Mouse (Mus musculus) heart, adult 2 months (tissue): Measurements from ENCODE around the gene Gm11733.

Experiments
- CTCF ChIP-seq: fragments of 200-600 bp; IDR thresholded peaks from 2 replicates; pipeline ENCODE4 v1.8.1; 2022; ENCODE audit warnings: antibody characterized with exemption, mild to moderate bottlenecking, moderate library complexity
- EP300 ChIP-seq: fragments of 200-500 bp; IDR thresholded peaks from 2 replicates; pipeline ENCODE4 v1.6.1; 2011; ENCODE audit warnings: low read depth, low read length, control low read depth; ENCODE audit not compliant: insufficient read depth
- POLR2A ChIP-seq: fragments of 200-500 bp; IDR thresholded peaks from 2 replicates; pipeline ENCODE4 v1.6.1; 2011; ENCODE audit warnings: mild to moderate bottlenecking, low read depth, low read length, control low read depth; ENCODE audit not compliant: insufficient read depth

DNA sequence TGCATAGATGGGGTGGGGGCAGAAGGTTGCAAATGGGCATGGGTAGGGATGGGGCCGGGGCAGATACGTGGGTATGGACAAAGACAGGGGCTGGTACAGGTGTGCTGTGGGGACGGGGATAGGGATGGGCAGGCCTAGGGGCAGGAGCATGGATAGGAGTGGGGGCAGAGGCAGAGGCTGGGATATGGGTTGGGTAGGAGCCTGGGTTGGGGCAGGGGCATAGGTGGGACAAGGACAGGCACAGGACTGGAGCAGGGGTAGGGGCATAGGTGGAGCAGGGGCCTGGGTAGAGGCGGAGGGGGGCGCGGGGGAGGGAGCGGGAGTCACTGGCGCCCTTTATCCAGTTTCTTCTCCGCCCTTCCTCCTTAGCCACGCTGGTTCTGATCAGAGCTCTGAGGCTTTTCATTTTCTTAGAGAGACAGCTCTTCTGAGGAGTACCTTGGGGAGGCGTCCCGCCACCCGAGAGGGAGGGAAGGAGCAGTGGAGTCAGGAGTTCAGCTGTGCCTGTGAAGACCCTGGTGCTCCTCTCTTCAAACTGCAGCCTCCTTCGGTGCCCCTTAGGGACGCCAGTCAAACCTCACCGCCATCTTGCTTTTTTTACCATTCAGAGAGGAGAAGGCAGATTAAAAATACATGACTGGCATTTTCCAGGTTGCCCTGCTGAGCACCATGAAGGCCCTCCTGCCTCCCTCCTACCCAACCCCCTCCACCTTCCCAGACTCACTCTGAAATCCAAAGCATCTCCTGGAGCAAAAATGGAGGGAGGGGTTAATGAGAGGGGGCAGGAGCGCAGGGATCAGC, 7.4 kb downstream of the Gm11733 start:
- TF ChIP-seq CTCF (no peak), POLR2A (no peak), EP300 (no peak)
